Mouse (Mus musculus): ENCODE measurements around the gene Trmt13.
"Not testable (repeated sequence)": the region's sequence is repeated elsewhere in the genome, so short reads cannot be mapped to it uniquely, and the experiment has no call there.

Trmt13 gene

GRCm38 (mm10) chr3:116634091-116634490 is 19.7 kb upstream of the Trmt13 start:
- no peak for DNase-seq (ENCODE audit: low spot score in 2 of 2)

DNA sequence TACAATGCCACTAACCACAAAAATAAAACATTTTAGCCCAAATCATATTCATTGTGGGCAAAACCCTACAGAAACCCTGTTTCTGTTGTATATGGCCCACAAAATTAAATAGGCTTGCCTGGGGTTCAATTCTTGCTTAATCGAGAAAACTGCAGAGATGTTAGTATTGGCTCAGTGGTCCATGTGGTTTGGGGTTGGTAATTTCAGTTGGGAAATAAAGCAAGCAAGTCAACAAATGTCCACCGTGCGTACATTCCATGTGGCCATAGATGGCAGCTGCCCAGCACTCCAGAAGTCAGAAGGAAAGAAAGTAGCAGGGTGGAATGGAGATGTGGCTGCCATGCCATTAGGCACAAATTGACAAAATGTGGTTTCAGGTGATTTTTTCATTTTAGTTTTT is 18.6 kb upstream of the Trmt13 start:
- no peak for DNase-seq (ENCODE audit: low spot score in 2 of 2)

DNA sequence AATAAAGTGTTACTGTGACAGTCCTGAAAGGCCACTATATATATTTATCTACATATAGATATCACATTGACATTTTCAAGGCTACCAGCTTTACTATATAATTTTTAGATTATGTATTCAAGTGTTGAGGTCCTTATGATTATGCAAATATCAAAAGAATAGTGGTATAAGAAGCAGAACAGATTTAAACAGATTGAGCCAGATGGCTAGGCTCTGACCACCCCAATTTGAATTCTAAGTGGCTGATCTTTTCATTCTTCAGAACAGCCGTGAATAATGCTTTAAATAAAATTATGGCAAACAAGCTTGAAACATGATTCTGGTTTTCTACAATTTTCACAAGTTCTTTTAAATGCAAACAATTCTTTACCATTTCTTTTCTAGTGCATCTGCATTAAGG is 17.1 kb upstream of the Trmt13 start:
- no peak for DNase-seq (ENCODE audit: low spot score in 2 of 2)

- DNase-seq (ENCODE audit: low spot score in 2 of 2): no peak
Measured at GRCm38 (mm10) chr3:116622641-116623040, 8.3 kb upstream of the Trmt13 start.

- no peak for DNase-seq (ENCODE audit: low spot score in 2 of 2)
Measured at GRCm38 (mm10) chr3:116620636-116621370, 6.4 kb upstream of the Trmt13 start.

- no peak for DNase-seq (ENCODE audit: low spot score in 2 of 2)
Measured at GRCm38 (mm10) chr3:116618855-116619254, 4.5 kb upstream of the Trmt13 start.

GRCm38 (mm10) chr3:116615318-116616068 is 1.1 kb upstream of the Trmt13 start:
- no peak for DNase-seq (ENCODE audit: low spot score in 2 of 2)

DNA sequence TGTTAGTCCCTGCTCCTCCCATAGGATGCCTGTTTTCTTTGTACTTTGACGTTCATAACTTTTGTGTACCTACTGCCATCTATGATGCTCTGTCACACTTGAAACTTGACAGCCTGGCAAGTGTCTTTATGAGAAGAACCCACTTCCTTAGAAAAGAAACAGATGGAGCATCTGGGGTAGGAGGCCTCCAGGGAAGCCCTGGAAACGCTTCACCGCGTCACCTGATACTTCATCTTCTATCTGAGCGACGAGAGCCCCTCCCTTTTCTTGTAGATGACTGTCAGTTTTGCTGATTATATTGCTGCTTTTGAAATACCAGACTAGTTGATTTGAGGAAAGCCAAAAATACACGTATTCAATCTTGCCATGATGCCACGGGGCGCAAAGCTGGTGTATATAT is 9.8 kb downstream of the Trmt13 start:
- peak in 1 of 2 experiments; percentile 6 for DNase-seq (ENCODE audit: low spot score in 2 of 2)

DNA sequence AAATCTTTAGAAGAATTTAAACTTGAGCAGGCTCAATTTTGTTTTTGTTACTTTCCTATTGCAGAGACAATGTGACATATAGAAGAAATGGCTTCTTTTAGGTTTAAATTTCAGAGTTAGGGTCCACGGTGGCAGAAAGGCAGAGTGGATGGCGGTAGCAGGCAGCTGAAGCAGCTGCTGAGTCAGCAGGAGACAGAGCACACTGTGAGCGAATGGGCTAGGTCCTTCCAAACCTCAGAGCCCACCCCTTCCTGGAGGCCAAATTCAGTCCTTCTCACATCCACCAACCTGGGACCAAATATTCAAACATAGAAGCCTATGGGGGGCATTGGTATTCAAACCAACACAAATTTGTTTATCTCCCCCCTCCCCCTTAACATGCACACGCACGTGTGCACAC is 12.6 kb downstream of the Trmt13 start:
- DNase-seq (ENCODE audit: low spot score in 2 of 2): no peak

DNA sequence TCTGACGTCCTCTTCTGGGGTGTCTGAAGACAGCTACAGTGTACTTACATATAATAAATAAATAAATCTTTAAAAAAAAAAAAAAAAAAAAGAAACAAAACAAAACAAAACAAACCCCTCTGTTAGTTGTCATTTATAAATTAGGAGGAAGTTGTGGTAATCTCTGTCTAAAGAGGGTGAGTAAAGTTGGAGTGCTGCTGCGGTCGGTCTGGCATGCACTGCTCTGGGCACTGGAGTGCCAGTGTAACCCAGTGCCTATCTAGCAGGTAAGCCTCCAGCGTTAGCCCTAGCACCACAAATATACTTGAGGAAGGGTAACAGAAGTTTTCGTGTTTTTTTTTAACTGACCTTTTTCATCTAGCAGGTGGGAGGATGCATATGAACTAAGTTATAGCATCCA is 13.4 kb downstream of the Trmt13 start:
- DNase-seq (ENCODE audit: low spot score in 2 of 2): no peak

- DNase-seq (ENCODE audit: low spot score in 2 of 2): no peak
Measured at GRCm38 (mm10) chr3:116599705-116600104, 14.7 kb downstream of the Trmt13 start.

DNA sequence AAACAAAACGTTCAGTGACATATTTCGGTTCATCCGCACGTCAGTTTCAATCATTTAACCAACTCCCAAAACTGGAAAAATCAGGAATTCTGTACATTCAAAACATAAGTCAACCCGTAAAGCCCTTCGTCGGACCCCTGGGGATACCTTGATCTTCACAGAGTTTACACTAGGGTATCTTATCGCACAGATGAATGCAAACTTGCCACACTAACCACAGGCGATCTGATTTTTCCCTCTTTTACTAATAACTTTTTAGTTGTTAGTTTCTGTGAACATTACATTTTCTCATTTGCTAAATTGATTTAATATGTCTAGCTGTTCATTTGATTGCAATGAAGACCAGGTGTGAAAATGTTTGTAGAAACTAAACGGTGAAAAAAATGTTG is 18.8 kb downstream of the Trmt13 start:
- no peak for DNase-seq (ENCODE audit: low spot score in 2 of 2)

- peak; percentile 99 to 100 for DNase-seq (ENCODE audit: low spot score in 2 of 2)
Measured at GRCm38 (mm10) chr3:116594728-116595602, 19.4 kb downstream of the Trmt13 start, which contains the start of gene Sass6. Sass6 (plus strand) TSS chr3:116594982.

DNA sequence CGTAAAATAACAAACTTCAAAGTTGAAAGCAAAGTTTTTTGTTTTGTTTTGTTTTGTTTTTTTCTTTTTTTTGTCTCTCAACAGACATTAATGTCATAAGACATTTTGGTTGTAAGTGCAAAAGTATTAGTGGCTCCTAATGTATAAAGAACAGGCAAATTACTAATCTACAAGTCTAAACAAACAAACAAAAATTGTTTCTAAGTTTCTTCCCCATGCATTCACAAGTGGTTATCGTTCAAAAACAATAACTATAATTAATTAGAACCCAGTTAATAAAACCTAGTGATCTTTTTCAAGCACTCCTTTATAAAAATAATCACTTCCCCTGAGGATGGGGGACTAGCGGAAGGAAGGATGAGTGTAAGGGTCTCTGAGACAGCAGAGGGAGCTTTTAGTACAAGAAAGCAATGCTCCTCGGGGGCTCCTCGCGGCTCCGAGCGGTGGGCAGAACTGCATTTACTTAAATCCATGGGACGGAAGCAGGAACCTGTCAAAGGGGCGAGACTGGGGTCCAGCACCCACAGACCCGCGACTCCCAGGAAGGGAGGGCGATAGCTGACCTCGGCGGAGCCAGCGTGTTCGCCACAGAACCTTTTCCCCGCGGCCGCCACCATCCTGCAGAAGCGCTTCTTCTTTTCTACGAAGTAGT is 20.2 kb downstream of the Trmt13 start:
- peak in 1 of 2 experiments; percentile 44 for DNase-seq (ENCODE audit: low spot score in 2 of 2)

- DNase-seq (ENCODE audit: low spot score in 2 of 2): peak; percentile 60 to 61
Measured at GRCm38 (mm10) chr3:116582201-116582600, 32.2 kb downstream of the Trmt13 start.

- DNase-seq (ENCODE audit: low spot score in 2 of 2): no peak
Measured at GRCm38 (mm10) chr3:116577286-116577685, 37.1 kb downstream of the Trmt13 start.

- DNase-seq (ENCODE audit: low spot score in 2 of 2): no peak
Measured at GRCm38 (mm10) chr3:116570628-116571027, 43.8 kb downstream of the Trmt13 start.

DNA sequence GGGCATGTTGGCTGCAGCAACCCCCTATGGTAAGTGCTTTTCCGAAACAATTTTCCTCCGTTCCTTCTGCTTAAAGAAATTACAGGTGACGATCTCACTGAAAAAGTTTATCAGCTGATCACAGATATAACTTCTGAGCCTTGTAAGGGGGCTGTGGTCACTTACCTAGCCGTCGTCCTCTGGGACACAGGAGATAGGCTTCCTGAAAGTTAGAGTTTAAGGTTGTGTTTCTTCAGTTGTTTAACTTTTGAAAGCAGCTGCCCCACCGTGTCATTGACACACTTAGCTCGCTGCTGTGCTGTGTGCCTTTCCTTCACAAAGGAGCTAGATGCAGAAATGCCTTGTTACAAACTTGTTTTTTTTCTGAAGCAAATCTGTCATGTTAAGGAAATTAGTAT is 51.3 kb downstream of the Trmt13 start:
- DNase-seq (ENCODE audit: low spot score in 2 of 2): no peak

- no peak for DNase-seq (ENCODE audit: low spot score in 2 of 2)
Measured at GRCm38 (mm10) chr3:116562408-116563094, 51.8 kb downstream of the Trmt13 start, which contains the start of gene Lrrc39. Lrrc39 (plus strand) TSS chr3:116562973.

- not testable (repeated sequence) for DNase-seq (ENCODE audit: low spot score in 2 of 2)
Measured at GRCm38 (mm10) chr3:116561315-116561714, 53.1 kb downstream of the Trmt13 start.

GRCm38 (mm10) chr3:116551362-116551761 is 63.0 kb downstream of the Trmt13 start:
- peak in 1 of 2 experiments; percentile 21 for DNase-seq (ENCODE audit: low spot score in 2 of 2)
